Mouse (Mus musculus) megakaryocyte-erythroid progenitor cell, adult 5 weeks (primary cell): ENCODE data around the gene Cmklr1. TPM values are rescaled to one million over a fixed set of nuclear protein-coding genes. Genes with fewer than 3 reads are reported as not detected.

Experiments used
- polyA plus RNA-seq: library from polyadenylated mRNA; stranded (reverse); fragments of >175 nt; gene quantifications from 2 replicates; pipeline ENCODE4 v1.2.3, GENCODE M21; 2012

Gene Cmklr1
- 0.16 and 0.39 TPM in 2 replicates for polyA plus RNA-seq

DNA sequence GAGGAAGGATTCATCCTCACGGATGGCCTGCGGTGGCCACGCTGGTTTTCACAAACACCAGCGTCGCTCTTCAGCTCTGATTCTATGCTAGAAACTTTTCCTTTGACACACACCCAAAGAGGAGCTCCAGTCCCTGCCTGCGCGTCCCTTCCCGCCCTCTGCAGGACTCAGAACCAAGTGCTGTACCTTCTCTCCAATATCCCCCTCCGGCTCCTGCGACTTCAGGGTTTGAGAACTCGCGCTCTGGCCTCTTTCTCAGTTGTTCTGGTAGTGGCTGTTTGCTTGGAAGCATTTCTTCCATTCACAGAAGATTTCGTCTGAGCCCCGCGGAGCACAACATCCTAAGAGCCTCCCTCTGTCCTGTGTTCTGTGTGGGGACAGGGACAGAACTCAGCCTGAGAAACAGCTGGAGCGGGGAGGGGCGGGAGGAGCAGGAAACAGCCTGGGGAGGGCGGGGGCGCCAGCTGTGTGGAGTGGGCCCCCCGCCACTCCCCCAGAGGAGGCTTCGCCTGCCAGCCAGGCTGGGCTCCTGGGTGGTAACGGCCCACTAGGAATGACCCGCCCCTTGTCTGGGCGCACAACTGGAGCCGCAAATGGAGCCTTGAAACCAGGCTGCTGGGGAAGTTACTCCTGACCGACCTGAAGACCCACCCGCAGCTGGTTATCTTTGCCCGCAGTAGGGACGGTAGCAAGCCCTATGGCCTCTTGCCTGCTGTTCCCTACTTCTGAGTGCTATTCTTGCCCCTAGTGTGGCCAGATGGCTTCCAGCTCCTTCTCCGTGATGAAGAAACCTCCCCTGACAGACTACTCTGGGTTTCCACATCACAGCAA lies at the start of gene Cmklr1:
Gene Cmklr1, minus strand, starts transcription at position 392 of the 831 bp plus-strand sequence.

Other genes with a start within 250 kb of the Cmklr1 start
- gene Wscd2, start 160.1 kb downstream of the Cmklr1 start, polyA plus RNA-seq = 0.06 and 0.16 TPM in 2 replicates
- gene 1700069L16Rik, start 74.3 kb upstream of the Cmklr1 start, polyA plus RNA-seq = not detected in 2 replicates
- gene Ficd, start 85.4 kb upstream of the Cmklr1 start, polyA plus RNA-seq = 2.9 and 3.0 TPM in 2 replicates
- gene Sart3, start 122.1 kb upstream of the Cmklr1 start, polyA plus RNA-seq = 32.5 and 52.4 TPM in 2 replicates
- gene Iscu, start 122.3 kb upstream of the Cmklr1 start, polyA plus RNA-seq = 69.6 and 75.8 TPM in 2 replicates
- gene Tmem119, start 150.1 kb upstream of the Cmklr1 start, polyA plus RNA-seq = 6.4 and 11.3 TPM in 2 replicates
- 613 and 855 TPM in 2 replicates for gene Selplg, start 182.2 kb upstream of the Cmklr1 start, polyA plus RNA-seq